Mouse (Mus musculus): ENCODE results near the gene Dcaf11. TPM values are rescaled to one million over a fixed set of nuclear protein-coding genes. Genes with fewer than 3 reads are reported as not detected.
A peak's percentile ranks its signal among the peaks of the same experiment; 100 is the strongest.

Gene Dcaf11
- polyA plus RNA-seq (2015; fragmentation: Nextera tagmentation; extraction: Ambion mirVana): 59.3 and 61.7 TPM in 2 replicates

DNA sequence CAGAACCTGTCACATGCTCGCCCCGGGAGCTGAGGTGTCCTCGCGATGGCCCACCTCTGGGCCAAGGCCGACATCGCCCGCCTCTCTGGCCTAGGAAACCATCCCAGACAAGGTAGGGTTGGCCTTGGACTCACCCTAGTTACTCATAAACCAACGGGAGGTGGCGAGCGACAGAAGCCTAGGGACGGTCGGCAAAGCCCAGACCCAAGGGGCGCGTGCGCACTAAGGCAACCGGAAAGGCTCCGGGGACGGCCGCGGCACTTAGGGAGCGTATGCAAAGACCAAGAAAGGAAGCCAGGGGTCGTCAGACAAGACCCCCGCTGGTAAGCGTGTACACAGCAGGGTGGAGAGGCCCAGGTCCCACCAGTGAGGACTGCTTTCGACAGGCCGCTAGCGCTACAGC lies at the start of gene Dcaf11:
TSS of gene Dcaf11 (plus strand) at position 208 of the 403 bp plus-strand sequence.
- Histone ChIP-seq H3K9me3 (replicated peaks) (no peaks in the 10 kb centered on the region), H3K4me2 (replicated peaks) (peak within 1 kb of the TSS; percentile 83), H3K36me3 (peaks cover 21% of the 10 kb centered on the region), H3K27ac (replicated peaks) (peak within 1 kb of the TSS; percentile 98), H3K4me1 (peaks cover 14% of the 10 kb centered on the region), H3K4me3 (replicated peaks) (peak within 1 kb of the TSS; percentile 71), H3K27me3 (no peaks in the 10 kb centered on the region), H3K9ac (peak within 1 kb of the TSS; percentile 86)
- WGBS: under 1% methylated on average over 27 of the region's 27 CpGs
- peak; percentile 79 for ATAC-seq (ENCODE audit: insufficient number of reproducible peaks, low FRiP score, low TSS enrichment, low read depth)

DNA sequence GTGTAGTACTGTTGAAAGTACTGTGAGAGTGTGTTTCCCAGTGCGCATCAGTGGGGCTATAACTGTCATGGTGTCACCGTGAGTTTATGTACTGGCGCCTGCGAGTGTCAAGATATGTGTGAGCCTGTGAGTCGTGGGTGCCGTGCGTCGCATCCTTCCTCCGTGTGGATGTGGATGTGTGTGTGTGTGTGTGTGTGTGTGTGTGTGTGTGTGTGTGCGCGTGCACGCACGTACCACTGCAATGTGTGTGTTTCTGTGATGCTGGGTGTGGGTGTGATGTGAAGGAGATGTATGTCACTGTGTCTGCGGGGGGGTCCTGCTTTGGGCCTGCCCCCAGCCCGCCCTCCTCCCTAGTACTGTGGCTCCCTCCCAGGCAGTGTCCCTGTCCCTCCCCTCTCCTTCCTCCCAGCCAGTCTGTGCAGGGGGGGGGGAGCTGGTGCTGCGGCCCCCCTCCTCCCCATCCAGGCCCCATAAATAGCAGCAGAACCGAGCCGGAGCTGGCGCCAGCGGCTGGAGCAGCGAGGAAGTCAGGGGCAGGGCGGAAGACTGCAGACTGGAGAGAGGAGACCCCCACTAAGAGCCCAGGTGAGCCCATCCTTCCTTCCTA lies 49.6 kb upstream of the Dcaf11 start, which contains the start of gene Cpne6:
TSS of gene Cpne6 (plus strand) at position 321 of the 607 bp plus-strand sequence.
- 64% methylated on average over 22 of the region's 22 CpGs for WGBS
- H3K9ac ChIP-seq: no peak within 1 kb of the TSS

DNA sequence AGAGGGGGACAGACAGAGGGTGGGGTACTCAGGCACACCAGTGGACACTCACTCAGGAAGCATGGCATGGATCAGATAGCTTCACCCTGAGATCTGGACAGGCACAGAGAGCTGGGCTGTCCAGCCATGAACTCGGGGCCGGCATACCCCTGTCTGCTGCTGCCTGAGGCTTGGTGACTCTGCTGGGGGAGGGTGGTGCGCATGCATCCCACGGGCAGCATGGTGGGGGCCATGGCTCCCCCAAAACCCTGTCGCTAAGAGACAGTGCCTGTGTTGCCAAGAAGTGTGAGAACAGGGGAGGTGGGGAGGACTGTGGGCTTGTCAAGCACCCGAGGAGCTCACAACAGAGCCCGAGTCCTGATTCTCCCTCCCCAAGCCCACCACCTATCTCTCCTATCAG lies 48.8 kb upstream of the Dcaf11 start:
- H3K36me3 ChIP-seq: no peaks in the 10 kb centered on the region
- no peak overlapping the region for H3K4me3 ChIP-seq (replicated peaks)
- H3K27me3 ChIP-seq: peaks cover 7% of the 10 kb centered on the region
- no peak overlapping the region for H3K27ac ChIP-seq (replicated peaks)
- 41% methylated on average over 7 of the region's 7 CpGs for WGBS
- H3K9me3 ChIP-seq (replicated peaks): no peaks in the 10 kb centered on the region
- H3K4me2 ChIP-seq (replicated peaks): no peak overlapping the region
- peaks cover 10% of the 10 kb centered on the region; the same call in 1 of the 2 replicates for H3K4me1 ChIP-seq
- ATAC-seq (ENCODE audit: insufficient number of reproducible peaks, low FRiP score, low TSS enrichment, low read depth): no peak
- H3K9ac ChIP-seq: no peak overlapping the region

More for the DNA sequence above, 49.6 kb upstream of the Dcaf11 start, which contains the start of gene Cpne6:
- no peaks in the 10 kb centered on the region for H3K9me3 ChIP-seq (replicated peaks)
- no peak within 1 kb of the TSS for H3K4me2 ChIP-seq (replicated peaks)
- H3K36me3 ChIP-seq: no peaks in the 10 kb centered on the region
- ATAC-seq (ENCODE audit: insufficient number of reproducible peaks, low FRiP score, low TSS enrichment, low read depth): no peak
- peaks cover 10% of the 10 kb centered on the region; the same call in 1 of the 2 replicates for H3K4me1 ChIP-seq
- no peak within 1 kb of the TSS for H3K27ac ChIP-seq (replicated peaks)
- H3K27me3 ChIP-seq: peaks cover 7% of the 10 kb centered on the region
- no peak within 1 kb of the TSS for H3K4me3 ChIP-seq (replicated peaks)

DNA sequence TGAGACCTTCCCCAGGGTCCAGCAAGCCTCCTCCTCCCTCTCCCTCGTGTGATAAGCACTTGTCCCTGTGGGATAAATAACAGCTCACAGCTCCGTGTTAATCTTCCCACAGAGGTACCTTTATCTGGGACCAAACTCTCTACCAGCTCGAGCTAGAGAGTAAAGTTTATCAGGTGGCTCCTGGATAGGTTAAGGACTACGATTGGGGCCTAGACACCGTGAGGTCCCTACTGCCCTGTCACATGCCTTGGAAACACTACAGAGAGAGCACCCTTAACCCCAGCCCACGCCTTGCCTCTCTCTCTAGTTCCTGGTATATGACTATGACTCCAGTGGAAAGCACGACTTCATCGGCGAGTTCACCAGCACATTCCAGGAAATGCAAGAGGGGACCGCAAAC lies 45.9 kb upstream of the Dcaf11 start:
- WGBS: 68% methylated on average over 10 of the region's 10 CpGs

DNA sequence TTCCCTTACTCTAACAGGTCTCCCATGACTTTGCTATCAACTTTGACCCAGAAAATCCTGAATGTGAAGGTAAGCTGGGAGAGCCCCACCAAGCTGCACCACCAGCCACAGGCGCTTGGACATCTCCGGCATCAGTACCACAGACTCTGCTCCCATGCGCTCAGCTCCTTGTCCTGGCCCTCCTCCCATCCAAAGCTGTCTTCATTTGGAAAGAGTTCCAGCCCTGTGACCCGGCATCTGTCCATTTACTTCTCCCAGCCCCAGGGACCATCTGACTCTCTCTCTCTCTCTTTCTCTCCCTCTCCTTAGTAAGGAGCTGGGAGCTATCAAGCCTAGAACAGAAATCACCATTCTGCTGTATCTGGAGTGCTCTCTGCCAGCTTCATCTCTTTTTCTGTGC lies 44.0 kb upstream of the Dcaf11 start:
- Histone ChIP-seq H3K27me3 (peaks cover 29% of the 10 kb centered on the region), H3K36me3 (no peaks in the 10 kb centered on the region), H3K4me3 (replicated peaks) (no peak overlapping the region), H3K9ac (peak overlapping the region; percentile 9; the same call in 1 of the 2 replicates), H3K27ac (replicated peaks) (no peak overlapping the region), H3K4me2 (replicated peaks) (no peak overlapping the region), H3K9me3 (replicated peaks) (no peaks in the 10 kb centered on the region), H3K4me1 (peaks cover 11% of the 10 kb centered on the region)
- WGBS: 76% methylated on average over 4 of the region's 4 CpGs
- no peak for ATAC-seq (ENCODE audit: insufficient number of reproducible peaks, low FRiP score, low TSS enrichment, low read depth)

More for the DNA sequence above, 45.9 kb upstream of the Dcaf11 start:
- Histone ChIP-seq H3K4me2 (replicated peaks) (no peak overlapping the region), H3K9ac (no peak overlapping the region), H3K27me3 (peaks cover 15% of the 10 kb centered on the region), H3K27ac (replicated peaks) (no peak overlapping the region), H3K9me3 (replicated peaks) (no peaks in the 10 kb centered on the region), H3K36me3 (no peaks in the 10 kb centered on the region), H3K4me3 (replicated peaks) (no peak overlapping the region), H3K4me1 (peaks cover 10% of the 10 kb centered on the region; the same call in 1 of the 2 replicates)
- ATAC-seq (ENCODE audit: insufficient number of reproducible peaks, low FRiP score, low TSS enrichment, low read depth): no peak

DNA sequence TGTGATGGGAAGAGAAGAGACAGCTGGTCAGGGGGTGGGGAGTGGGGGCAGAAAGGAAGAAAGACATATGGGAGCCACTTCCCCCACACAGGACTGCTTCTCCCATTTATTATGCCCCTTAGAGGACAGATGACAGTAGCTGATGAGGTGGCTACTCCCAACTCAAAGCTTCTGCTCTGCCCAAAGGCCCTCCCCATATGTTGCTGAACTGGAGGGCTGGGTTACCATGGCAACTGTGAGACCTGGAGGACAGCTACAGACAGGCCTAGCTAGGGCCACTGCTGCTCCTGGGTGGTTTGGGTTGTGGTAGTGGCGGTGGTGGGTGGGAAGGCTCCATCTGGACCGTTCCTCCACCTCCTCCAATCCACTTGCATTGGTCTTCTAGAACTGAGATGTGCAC lies 40.9 kb upstream of the Dcaf11 start:
- Histone ChIP-seq H3K4me1 (peaks cover 10% of the 10 kb centered on the region), H3K27me3 (peaks cover 47% of the 10 kb centered on the region), H3K4me3 (replicated peaks) (no peak overlapping the region), H3K9ac (no peak overlapping the region), H3K36me3 (no peaks in the 10 kb centered on the region), H3K4me2 (replicated peaks) (no peak overlapping the region), H3K9me3 (replicated peaks) (no peaks in the 10 kb centered on the region), H3K27ac (replicated peaks) (no peak overlapping the region)
- ATAC-seq (ENCODE audit: insufficient number of reproducible peaks, low FRiP score, low TSS enrichment, low read depth): no peak
- WGBS: 63% methylated on average over 2 of the region's 2 CpGs

DNA sequence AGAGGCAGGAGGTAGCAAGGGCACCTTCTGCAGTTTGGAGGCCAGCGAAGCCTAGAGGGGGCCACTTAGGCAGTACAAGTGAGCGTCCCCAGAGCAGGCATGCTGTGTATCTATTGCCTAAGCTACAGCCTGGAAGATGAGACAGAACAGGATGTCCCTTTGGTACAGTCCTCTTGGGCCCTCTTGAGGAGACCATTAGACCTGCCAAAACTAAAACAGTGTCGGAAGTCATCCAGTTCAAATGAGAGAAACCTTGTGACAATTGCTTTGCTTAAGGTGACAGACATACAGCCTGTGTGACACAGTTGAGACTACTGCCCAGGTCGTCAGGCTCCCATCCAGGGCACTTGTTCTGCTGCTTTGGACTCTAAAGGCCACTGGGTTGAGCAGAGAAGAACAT lies 40.2 kb upstream of the Dcaf11 start:
- peaks cover 10% of the 10 kb centered on the region for H3K4me1 ChIP-seq
- 72% methylated on average over 4 of the region's 4 CpGs for WGBS
- no peak overlapping the region for H3K9ac ChIP-seq
- no peak overlapping the region for H3K4me2 ChIP-seq (replicated peaks)
- H3K27me3 ChIP-seq: peaks cover 47% of the 10 kb centered on the region
- H3K36me3 ChIP-seq: no peaks in the 10 kb centered on the region
- no peaks in the 10 kb centered on the region for H3K9me3 ChIP-seq (replicated peaks)
- no peak for ATAC-seq (ENCODE audit: insufficient number of reproducible peaks, low FRiP score, low TSS enrichment, low read depth)
- H3K27ac ChIP-seq (replicated peaks): no peak overlapping the region
- H3K4me3 ChIP-seq (replicated peaks): no peak overlapping the region

DNA sequence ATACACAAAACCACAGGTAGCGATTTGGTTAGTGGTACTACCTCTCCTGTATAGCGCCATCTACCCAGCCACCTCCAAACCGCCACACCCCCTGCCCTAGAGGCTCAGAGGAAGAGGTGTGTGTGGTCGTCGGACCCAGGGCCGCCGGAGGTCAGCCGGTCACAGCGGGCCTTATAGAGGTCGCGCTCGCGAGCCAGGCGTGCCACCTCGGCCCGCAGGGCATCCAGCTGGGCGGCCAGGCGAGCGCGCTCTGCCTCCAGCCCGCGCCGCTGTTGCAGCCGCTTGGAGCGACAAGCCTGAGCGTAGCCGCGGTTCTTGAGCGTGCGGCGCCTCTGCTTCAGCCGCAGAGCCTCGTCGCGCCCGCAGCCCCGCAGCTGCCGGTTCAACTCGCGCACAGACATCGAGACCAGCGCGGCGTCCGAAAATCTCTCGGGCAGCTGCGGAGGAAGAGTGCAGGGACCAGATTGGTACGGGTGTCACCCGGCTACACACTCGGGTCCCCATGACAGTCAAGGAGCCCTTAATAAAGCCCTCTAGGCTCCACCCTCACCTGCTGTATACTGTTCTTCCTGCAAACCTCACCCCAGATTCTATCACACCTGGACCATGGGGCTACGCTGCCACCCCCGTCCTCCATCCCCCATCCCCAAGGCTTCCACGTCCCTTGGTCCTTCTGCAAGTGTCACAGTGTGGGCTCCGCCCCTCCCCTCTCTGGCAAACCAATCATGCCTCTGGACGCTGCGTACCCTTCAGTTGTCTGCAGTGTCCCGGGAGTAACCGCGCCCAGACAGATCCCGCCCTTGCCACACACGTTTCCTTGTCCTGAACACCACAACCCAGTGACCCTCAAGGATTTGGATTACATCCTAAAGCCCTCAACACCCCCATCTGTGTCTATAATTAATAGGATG lies 39.1 kb upstream of the Dcaf11 start:
- H3K27ac ChIP-seq (replicated peaks): no peak overlapping the region
- H3K4me1 ChIP-seq: peaks cover 10% of the 10 kb centered on the region
- H3K36me3 ChIP-seq: no peaks in the 10 kb centered on the region
- no peaks in the 10 kb centered on the region for H3K9me3 ChIP-seq (replicated peaks)
- peak overlapping the region; percentile 23 for H3K9ac ChIP-seq
- H3K4me2 ChIP-seq (replicated peaks): peak overlapping the region; percentile 92
- WGBS: under 1% methylated on average over 61 of the region's 61 CpGs
- H3K27me3 ChIP-seq: peaks cover 47% of the 10 kb centered on the region
- ATAC-seq (ENCODE audit: insufficient number of reproducible peaks, low FRiP score, low TSS enrichment, low read depth): peak; percentile 41; the same call in 1 of the 2 replicates
- peak overlapping the region; percentile 47 for H3K4me3 ChIP-seq (replicated peaks)

DNA sequence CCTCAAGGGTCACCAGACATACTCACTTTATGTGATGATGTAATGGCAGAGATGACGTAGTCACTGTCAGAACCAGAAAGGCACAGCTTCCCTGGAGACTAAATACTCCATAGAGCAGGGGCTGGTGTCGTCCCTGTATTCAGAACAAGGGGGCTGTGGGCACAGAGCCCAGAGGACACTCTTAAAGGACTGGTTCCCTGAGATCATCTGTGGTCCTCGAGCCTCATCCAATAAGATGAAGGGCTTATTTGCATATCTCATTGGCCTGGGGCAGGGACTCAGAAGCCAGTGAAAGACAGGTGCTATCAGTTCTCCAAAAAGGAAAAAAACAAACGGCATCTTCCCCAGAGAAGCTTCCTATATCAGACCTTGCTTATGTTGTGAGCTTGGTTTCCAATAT lies 35.7 kb upstream of the Dcaf11 start:
- Histone ChIP-seq H3K4me3 (replicated peaks) (no peak overlapping the region), H3K4me1 (peaks cover 10% of the 10 kb centered on the region), H3K9ac (no peak overlapping the region), H3K4me2 (replicated peaks) (no peak overlapping the region), H3K9me3 (replicated peaks) (no peaks in the 10 kb centered on the region), H3K27ac (replicated peaks) (no peak overlapping the region), H3K27me3 (peaks cover 40% of the 10 kb centered on the region), H3K36me3 (no peaks in the 10 kb centered on the region)
- WGBS: 55% methylated on average over 4 of the region's 4 CpGs
- no peak for ATAC-seq (ENCODE audit: insufficient number of reproducible peaks, low FRiP score, low TSS enrichment, low read depth)

DNA sequence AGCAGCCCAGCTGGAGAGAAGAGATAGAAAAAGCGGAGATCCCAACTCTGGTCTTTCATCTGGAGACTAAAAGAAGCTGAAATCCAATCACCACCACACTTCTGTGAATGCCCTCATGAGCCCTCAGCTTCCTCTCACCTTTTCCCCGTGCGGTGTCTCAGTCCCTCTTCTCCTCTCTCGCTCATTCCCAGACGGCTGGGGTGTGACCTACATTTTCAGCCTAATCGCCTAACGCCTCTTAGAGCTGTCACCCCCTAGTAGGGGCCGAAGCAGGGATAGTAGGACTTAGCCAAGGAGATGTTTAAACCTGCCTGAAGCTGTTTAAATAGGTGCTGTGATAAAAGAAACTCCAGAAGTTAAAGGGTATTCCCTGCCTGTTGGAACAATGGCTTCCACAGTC lies 35.0 kb upstream of the Dcaf11 start, which contains the start of gene Nrl:
TSS of gene Nrl (minus strand) at position 197 of the 400 bp plus-strand sequence.
- Histone ChIP-seq H3K27ac (replicated peaks) (no peak within 1 kb of the TSS), H3K4me1 (peaks cover 10% of the 10 kb centered on the region), H3K4me3 (replicated peaks) (no peak within 1 kb of the TSS), H3K9me3 (replicated peaks) (no peaks in the 10 kb centered on the region), H3K9ac (no peak within 1 kb of the TSS), H3K27me3 (peaks cover 42% of the 10 kb centered on the region), H3K36me3 (no peaks in the 10 kb centered on the region), H3K4me2 (replicated peaks) (no peak within 1 kb of the TSS)
- ATAC-seq (ENCODE audit: insufficient number of reproducible peaks, low FRiP score, low TSS enrichment, low read depth): no peak
- 31% methylated on average over 8 of the region's 8 CpGs for WGBS

DNA sequence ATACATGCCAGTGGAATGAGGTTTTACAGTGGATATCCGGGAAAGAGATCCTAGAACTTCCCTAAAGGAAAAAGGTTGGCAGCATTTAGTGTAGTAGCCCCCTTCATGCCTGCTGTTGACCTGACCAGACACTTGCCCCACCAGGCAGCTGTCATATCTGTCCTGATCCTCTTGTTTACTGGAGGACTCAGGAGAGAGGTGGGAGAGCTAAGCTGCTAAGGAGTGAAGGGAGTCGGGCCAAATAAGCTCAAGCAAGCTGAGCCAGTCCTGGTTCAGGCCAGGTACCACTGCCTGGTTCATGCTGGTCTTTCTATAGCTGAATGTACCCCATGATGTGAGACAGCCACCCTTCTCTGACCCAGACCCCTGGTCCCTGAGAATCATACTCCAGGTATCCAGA lies 33.1 kb upstream of the Dcaf11 start:
- no peaks in the 10 kb centered on the region for H3K4me1 ChIP-seq

More for the DNA sequence above, 33.1 kb upstream of the Dcaf11 start:
- Histone ChIP-seq H3K36me3 (no peaks in the 10 kb centered on the region), H3K4me2 (replicated peaks) (no peak overlapping the region), H3K9ac (no peak overlapping the region), H3K9me3 (replicated peaks) (no peaks in the 10 kb centered on the region), H3K27me3 (peaks cover 34% of the 10 kb centered on the region), H3K4me3 (replicated peaks) (no peak overlapping the region), H3K27ac (replicated peaks) (no peak overlapping the region)
- 76% methylated on average over 2 of the region's 2 CpGs for whole genome bisulfite sequencing
- no peak for ATAC-seq (ENCODE audit: insufficient number of reproducible peaks, low FRiP score, low TSS enrichment, low read depth)

Measured in embryonic facial prominence, embryonic 15.5 days (tissue).